Mouse (Mus musculus) hindbrain, embryonic 11.5 days (tissue): ENCODE data around the gene Apoc1. TPM values are rescaled to one million over a fixed set of nuclear protein-coding genes. Genes with fewer than 3 reads are reported as not detected.

Experiments used
- ATAC-seq: fragments of 200-750 bp; cut with Nextera tagmentation; 2 replicates; pipeline ENCODE4 v1.8.0; 2017; ENCODE audit warnings: mild to moderate bottlenecking, moderate TSS enrichment, moderate library complexity; ENCODE audit not compliant: low FRiP score
- DNase-seq: peaks from one replicate; pipeline ENCODE4 v3.0.0-alpha.2; 2015; ENCODE audit warnings: low spot score
- H3K27ac ChIP-seq: fragments of 300-500 bp; sonication (generic); 2 replicates; pipeline ENCODE4 v1.5.1; 2014; ENCODE audit warnings: mild to moderate bottlenecking, low read depth, low read length
- H3K27me3 ChIP-seq: fragments of 300-500 bp; sonication (generic); 2 replicates; pipeline ENCODE4 v1.6.1; 2014; ENCODE audit warnings: mild to moderate bottlenecking, low read length, moderate library complexity, mixed read lengths; ENCODE audit not compliant: control insufficient read depth, insufficient read depth
- H3K36me3 ChIP-seq: fragments of 300-500 bp; sonication (generic); 2 replicates; pipeline ENCODE4 v1.6.1; 2014; ENCODE audit warnings: mild to moderate bottlenecking, low read length, moderate library complexity, mixed read lengths; ENCODE audit not compliant: control insufficient read depth, insufficient read depth
- H3K4me1 ChIP-seq: fragments of 300-500 bp; sonication (generic); replicated peaks from 2 replicates; pipeline ENCODE4 v1.6.1; 2014; ENCODE audit warnings: low read length, mixed read lengths; ENCODE audit not compliant: control insufficient read depth, insufficient read depth
- H3K4me2 ChIP-seq: fragments of 300-500 bp; sonication (generic); replicated peaks from 2 replicates; pipeline ENCODE4 v1.6.1; 2014; ENCODE audit warnings: mild to moderate bottlenecking, low read depth, low read length
- H3K4me3 ChIP-seq: fragments of 300-500 bp; sonication (generic); 2 replicates; pipeline ENCODE4 v1.5.1; 2014; ENCODE audit warnings: low read depth, low read length
- H3K9ac ChIP-seq: fragments of 300-500 bp; sonication (generic); 2 replicates; pipeline ENCODE4 v1.6.1; 2014; ENCODE audit warnings: low read depth, low read length
- H3K9me3 ChIP-seq: fragments of 300-500 bp; sonication (generic); 2 replicates; pipeline ENCODE4 v1.6.1; 2016; ENCODE audit warnings: low read length; ENCODE audit not compliant: control insufficient read depth
- WGBS: fragments of 180-500 bp; shearing (Covaris S2); extraction: QIAGEN DNeasy Blood & Tissue Kit; methylation state at CpG from one replicate; pipeline ENCODE4 v1.1.7; 2014; 5-methylcytosine and 5-hydroxymethylcytosine counted together
- polyA plus RNA-seq: library from polyadenylated mRNA; unstranded; fragments of >200 nt; fragmentation: Nextera tagmentation; extraction: Ambion mirVana; gene quantifications from 2 replicates; pipeline ENCODE4 v1.2.1, GENCODE M21; 2014

Apoc1 gene
- polyA plus RNA-seq, 1 experiment from 2014 or later, result 3.4 TPM

- DNase-seq (no peak), ATAC-seq (no peak)
- Histone ChIP-seq H3K9me3 (no peaks in the 10 kb centered on the region), H3K9ac (no peak overlapping the region), H3K27ac (no peak overlapping the region), H3K4me2 (no peak overlapping the region), H3K4me3 (no peak overlapping the region), H3K4me1 (no peaks in the 10 kb centered on the region), H3K27me3 (no peaks in the 10 kb centered on the region), H3K36me3 (no peaks in the 10 kb centered on the region)
- 63% methylated on average over 4 of the region's 4 CpGs for WGBS
These were observed 7.1 kb downstream of the Apoc1 start for GRCm38 (mm10) chr7:19685374-19685773.

- H3K27ac ChIP-seq, result no peak overlapping the region
- no peak overlapping the region for H3K9ac ChIP-seq
- H3K4me2 ChIP-seq, result no peak overlapping the region
- H3K4me1 ChIP-seq, result no peaks in the 10 kb centered on the region
- no peak for DNase-seq
- no peaks in the 10 kb centered on the region for H3K27me3 ChIP-seq
- H3K36me3 ChIP-seq, result no peaks in the 10 kb centered on the region
- WGBS, result 83% methylated on average over 6 of the region's 6 CpGs
- no peak overlapping the region for H3K4me3 ChIP-seq
- H3K9me3 ChIP-seq, result no peaks in the 10 kb centered on the region
- ATAC-seq, result no peak
These were observed 8.7 kb downstream of the Apoc1 start for GRCm38 (mm10) chr7:19683771-19684201.

- DNase-seq, result no peak
- Histone ChIP-seq H3K27ac (no peak overlapping the region), H3K9me3 (no peaks in the 10 kb centered on the region), H3K4me2 (no peak overlapping the region), H3K4me1 (no peaks in the 10 kb centered on the region), H3K9ac (no peak overlapping the region), H3K36me3 (no peaks in the 10 kb centered on the region), H3K27me3 (no peaks in the 10 kb centered on the region), H3K4me3 (no peak overlapping the region)
- no peak for ATAC-seq
- WGBS, result 87% methylated on average over 3 of the region's 3 CpGs
These were observed 9.5 kb downstream of the Apoc1 start for GRCm38 (mm10) chr7:19682979-19683378.

GRCm38 (mm10) chr7:19681202-19681694 lies 11.2 kb downstream of the Apoc1 start, which contains the start of the genes Gm44805 and Apoc4:
Gene Gm44805 (minus strand): TSS chr7:19681423.
Gene Apoc4 (minus strand): TSS chr7:19681479.
- Histone ChIP-seq H3K4me3 (no peak within 1 kb of the TSS), H3K9me3 (no peaks in the 10 kb centered on the region), H3K27ac (no peak within 1 kb of the TSS), H3K36me3 (no peaks in the 10 kb centered on the region), H3K27me3 (no peaks in the 10 kb centered on the region), H3K9ac (no peak within 1 kb of the TSS), H3K4me2 (no peak within 1 kb of the TSS), H3K4me1 (no peaks in the 10 kb centered on the region)
- ATAC-seq (no peak), DNase-seq (no peak)
- 72% methylated on average over 8 of the region's 8 CpGs for WGBS

GRCm38 (mm10) chr7:19680702-19681101 lies 11.8 kb downstream of the Apoc1 start:
- Histone ChIP-seq H3K4me2 (no peak overlapping the region), H3K4me1 (no peaks in the 10 kb centered on the region), H3K9me3 (no peaks in the 10 kb centered on the region), H3K9ac (no peak overlapping the region), H3K27me3 (no peaks in the 10 kb centered on the region), H3K4me3 (no peak overlapping the region), H3K27ac (no peak overlapping the region), H3K36me3 (no peaks in the 10 kb centered on the region)
- ATAC-seq (no peak), DNase-seq (no peak)
- 80% methylated on average over 2 of the region's 2 CpGs for WGBS

- Histone ChIP-seq H3K27ac (no peak overlapping the region), H3K36me3 (no peaks in the 10 kb centered on the region), H3K4me2 (no peak overlapping the region), H3K4me1 (no peaks in the 10 kb centered on the region), H3K9me3 (no peaks in the 10 kb centered on the region), H3K9ac (no peak overlapping the region), H3K4me3 (no peak overlapping the region), H3K27me3 (no peaks in the 10 kb centered on the region)
- 92% methylated on average over 3 of the region's 3 CpGs for WGBS
- DNase-seq (no peak), ATAC-seq (no peak)
These were observed 13.6 kb downstream of the Apoc1 start for GRCm38 (mm10) chr7:19678901-19679300.

- no peak within 1 kb of the TSS for H3K4me2 ChIP-seq
- no peaks in the 10 kb centered on the region for H3K36me3 ChIP-seq
- no peak for DNase-seq
- no peaks in the 10 kb centered on the region for H3K27me3 ChIP-seq
- no peaks in the 10 kb centered on the region for H3K4me1 ChIP-seq
- H3K9me3 ChIP-seq, result no peaks in the 10 kb centered on the region
- ATAC-seq, result no peak
- 71% methylated on average over 8 of the region's 8 CpGs for WGBS
- no peak within 1 kb of the TSS for H3K27ac ChIP-seq
- no peak within 1 kb of the TSS for H3K9ac ChIP-seq
- H3K4me3 ChIP-seq, result no peak within 1 kb of the TSS
These were observed 14.6 kb downstream of the Apoc1 start, which contains the start of gene Apoc2 for GRCm38 (mm10) chr7:19677872-19678271. Gene Apoc2 (minus strand): TSS chr7:19677941.

- no peak for DNase-seq
- no peak overlapping the region for H3K4me3 ChIP-seq
- 67% methylated on average over 1 of the region's 1 CpGs for WGBS
These were observed 15.8 kb downstream of the Apoc1 start for GRCm38 (mm10) chr7:19676662-19677061.

GRCm38 (mm10) chr7:19675824-19676223 lies 16.6 kb downstream of the Apoc1 start:
- Histone ChIP-seq H3K27ac (no peak overlapping the region), H3K4me3 (no peak overlapping the region), H3K9me3 (no peaks in the 10 kb centered on the region), H3K4me1 (no peaks in the 10 kb centered on the region), H3K27me3 (no peaks in the 10 kb centered on the region), H3K36me3 (no peaks in the 10 kb centered on the region), H3K9ac (no peak overlapping the region), H3K4me2 (no peak overlapping the region)
- WGBS, result 88% methylated on average over 10 of the region's 10 CpGs
- DNase-seq (no peak), ATAC-seq (no peak)

More at GRCm38 (mm10) chr7:19676662-19677061, 15.8 kb downstream of the Apoc1 start:
- Histone ChIP-seq H3K4me1 (no peaks in the 10 kb centered on the region), H3K4me2 (no peak overlapping the region), H3K27ac (no peak overlapping the region), H3K9ac (no peak overlapping the region), H3K27me3 (no peaks in the 10 kb centered on the region), H3K9me3 (no peaks in the 10 kb centered on the region), H3K36me3 (no peaks in the 10 kb centered on the region)
- ATAC-seq, result no peak
